Mouse (Mus musculus) heart, embryonic 12.5 days (tissue): ENCODE data around the gene Mroh2a. TPM values are rescaled to one million over a fixed set of nuclear protein-coding genes. Genes with fewer than 3 reads are reported as not detected.

Experiments used
- ATAC-seq: fragments of 200-750 bp; cut with Nextera tagmentation; 2 replicates; pipeline ENCODE4 v1.8.0; 2017; ENCODE audit warnings: moderate TSS enrichment, moderate library complexity; ENCODE audit not compliant: insufficient number of reproducible peaks, low FRiP score
- H3K27ac ChIP-seq: fragments of 300-500 bp; sonication (generic); 2 replicates; pipeline ENCODE4 v1.5.1; 2016; ENCODE audit warnings: mild to moderate bottlenecking, moderate library complexity; ENCODE audit not compliant: poor library complexity, severe bottlenecking
- H3K27me3 ChIP-seq: fragments of 300-500 bp; sonication (generic); replicated peaks from 2 replicates; pipeline ENCODE4 v1.6.1; 2016; ENCODE audit warnings: mild to moderate bottlenecking, moderate library complexity
- H3K36me3 ChIP-seq: fragments of 300-500 bp; sonication (generic); 2 replicates; pipeline ENCODE4 v1.6.1; 2016; ENCODE audit warnings: mild to moderate bottlenecking, moderate library complexity
- H3K4me1 ChIP-seq: fragments of 300-500 bp; sonication (generic); replicated peaks from 2 replicates; pipeline ENCODE4 v1.6.1; 2016; ENCODE audit warnings: mild to moderate bottlenecking
- H3K4me2 ChIP-seq: fragments of 300-500 bp; sonication (generic); 2 replicates; pipeline ENCODE4 v1.6.1; 2016; ENCODE audit warnings: mild to moderate bottlenecking, moderate library complexity
- H3K4me3 ChIP-seq: fragments of 300-500 bp; sonication (generic); 2 replicates; pipeline ENCODE4 v1.5.1; 2016; ENCODE audit warnings: mild to moderate bottlenecking
- H3K9ac ChIP-seq: fragments of 300-500 bp; sonication (generic); 2 replicates; pipeline ENCODE4 v1.6.1; 2016; ENCODE audit warnings: mild to moderate bottlenecking, moderate library complexity
- H3K9me3 ChIP-seq: fragments of 300-500 bp; sonication (generic); replicated peaks from 2 replicates; pipeline ENCODE4 v1.6.1; 2016; ENCODE audit warnings: mild to moderate bottlenecking, moderate library complexity
- WGBS: fragments of 180-500 bp; shearing (Covaris S2); methylation state at CpG from one replicate; pipeline ENCODE4 v1.1.7; 2016; 5-methylcytosine and 5-hydroxymethylcytosine counted together
- polyA plus RNA-seq: library from polyadenylated mRNA; unstranded; fragments of >200 nt; fragmentation: Nextera tagmentation; extraction: Ambion mirVana; gene quantifications from 2 replicates; pipeline ENCODE4 v1.2.1, GENCODE M21; 2016

Mroh2a gene
- polyA plus RNA-seq, 1 experiment from 2014 or later: 0.56 TPM

- Histone ChIP-seq H3K4me3 (no peak overlapping the region), H3K4me2 (no peak overlapping the region), H3K27ac (no peak overlapping the region), H3K27me3 (no peaks in the 10 kb centered on the region), H3K36me3 (peaks cover 4% of the 10 kb centered on the region), H3K9ac (no peak overlapping the region), H3K4me1 (peaks cover 8% of the 10 kb centered on the region), H3K9me3 (peaks cover 77% of the 10 kb centered on the region)
- no peak for ATAC-seq
- WGBS: 79% methylated on average over 12 of the region's 12 CpGs
Observed at GRCm38 (mm10) chr1:88254793-88255465, 28.1 kb downstream of the Mroh2a start.

GRCm38 (mm10) chr1:88255466-88255857, 28.7 kb downstream of the Mroh2a start:
- H3K4me1 ChIP-seq: peaks cover 11% of the 10 kb centered on the region
- H3K9ac ChIP-seq: no peak overlapping the region
- peaks cover 10% of the 10 kb centered on the region for H3K36me3 ChIP-seq
- ATAC-seq: no peak
- WGBS: 57% methylated on average over 2 of the region's 2 CpGs
- H3K27ac ChIP-seq: no peak overlapping the region
- H3K27me3 ChIP-seq: no peaks in the 10 kb centered on the region
- no peak overlapping the region for H3K4me2 ChIP-seq
- H3K4me3 ChIP-seq: no peak overlapping the region
- H3K9me3 ChIP-seq: peaks cover 75% of the 10 kb centered on the region

- Histone ChIP-seq H3K4me3 (no peak overlapping the region), H3K36me3 (peaks cover 17% of the 10 kb centered on the region), H3K9ac (no peak overlapping the region), H3K4me2 (no peak overlapping the region), H3K27me3 (no peaks in the 10 kb centered on the region), H3K9me3 (peaks cover 68% of the 10 kb centered on the region), H3K4me1 (peaks cover 11% of the 10 kb centered on the region), H3K27ac (no peak overlapping the region)
- no peak for ATAC-seq
- 75% methylated on average over 13 of the region's 13 CpGs for WGBS
Observed at GRCm38 (mm10) chr1:88255989-88256754, 29.4 kb downstream of the Mroh2a start.

- ATAC-seq: no peak
- peaks cover 26% of the 10 kb centered on the region for H3K36me3 ChIP-seq
- H3K9ac ChIP-seq: no peak overlapping the region
- peaks cover 62% of the 10 kb centered on the region for H3K9me3 ChIP-seq
- no peaks in the 10 kb centered on the region for H3K27me3 ChIP-seq
- H3K27ac ChIP-seq: no peak overlapping the region
- no peak overlapping the region for H3K4me2 ChIP-seq
- H3K4me3 ChIP-seq: no peak overlapping the region
- WGBS: 72% methylated on average over 10 of the region's 10 CpGs
- peaks cover 15% of the 10 kb centered on the region for H3K4me1 ChIP-seq
Observed at GRCm38 (mm10) chr1:88256886-88257663, 30.3 kb downstream of the Mroh2a start.

GRCm38 (mm10) chr1:88257681-88258080, 30.9 kb downstream of the Mroh2a start:
- WGBS: 74% methylated on average over 6 of the region's 6 CpGs
- no peak overlapping the region for H3K4me2 ChIP-seq
- peaks cover 32% of the 10 kb centered on the region for H3K36me3 ChIP-seq
- H3K9ac ChIP-seq: no peak overlapping the region
- peaks cover 20% of the 10 kb centered on the region for H3K4me1 ChIP-seq
- no peak overlapping the region for H3K27ac ChIP-seq
- no peaks in the 10 kb centered on the region for H3K27me3 ChIP-seq
- no peak overlapping the region for H3K4me3 ChIP-seq
- no peak for ATAC-seq
- H3K9me3 ChIP-seq: peaks cover 56% of the 10 kb centered on the region

GRCm38 (mm10) chr1:88258361-88258760, 31.6 kb downstream of the Mroh2a start:
- no peak overlapping the region for H3K4me2 ChIP-seq
- peaks cover 24% of the 10 kb centered on the region for H3K4me1 ChIP-seq
- H3K4me3 ChIP-seq: no peak overlapping the region
- no peaks in the 10 kb centered on the region for H3K27me3 ChIP-seq
- ATAC-seq: no peak
- H3K27ac ChIP-seq: no peak overlapping the region
- 68% methylated on average over 6 of the region's 6 CpGs for WGBS
- H3K9me3 ChIP-seq: peaks cover 49% of the 10 kb centered on the region
- peaks cover 39% of the 10 kb centered on the region for H3K36me3 ChIP-seq
- H3K9ac ChIP-seq: no peak overlapping the region

- 63% methylated on average over 8 of the region's 8 CpGs for WGBS
Observed at GRCm38 (mm10) chr1:88258881-88259642, 32.3 kb downstream of the Mroh2a start.

GRCm38 (mm10) chr1:88259643-88260024, 32.8 kb downstream of the Mroh2a start:
- Histone ChIP-seq H3K9ac (no peak overlapping the region), H3K27ac (no peak overlapping the region), H3K9me3 (peaks cover 41% of the 10 kb centered on the region), H3K4me3 (no peak overlapping the region), H3K4me2 (no peak overlapping the region), H3K27me3 (no peaks in the 10 kb centered on the region), H3K36me3 (peaks cover 51% of the 10 kb centered on the region), H3K4me1 (peaks cover 26% of the 10 kb centered on the region)
- ATAC-seq: 0 out of 2 replicates have a peak, but pooled peaks have one; percentile 2
- 73% methylated on average over 4 of the region's 4 CpGs for WGBS

More at GRCm38 (mm10) chr1:88258881-88259642, 32.3 kb downstream of the Mroh2a start:
- Histone ChIP-seq H3K9ac (0 out of 2 replicates have a peak overlapping the region, but pooled peaks have one; percentile 0), H3K4me3 (no peak overlapping the region), H3K27ac (no peak overlapping the region), H3K27me3 (no peaks in the 10 kb centered on the region), H3K9me3 (peaks cover 43% of the 10 kb centered on the region), H3K36me3 (peaks cover 46% of the 10 kb centered on the region), H3K4me2 (no peak overlapping the region), H3K4me1 (peaks cover 24% of the 10 kb centered on the region)
- 0 out of 2 replicates have a peak, but pooled peaks have one; percentile 0 for ATAC-seq

GRCm38 (mm10) chr1:88260114-88260513, 33.3 kb downstream of the Mroh2a start:
- no peak overlapping the region for H3K4me2 ChIP-seq
- H3K9me3 ChIP-seq: peaks cover 36% of the 10 kb centered on the region
- no peaks in the 10 kb centered on the region for H3K27me3 ChIP-seq
- peak; percentile 1; the same call in 1 of the 2 replicates for ATAC-seq
- WGBS: 78% methylated on average over 6 of the region's 6 CpGs
- no peak overlapping the region for H3K27ac ChIP-seq
- peaks cover 31% of the 10 kb centered on the region for H3K4me1 ChIP-seq
- peaks cover 56% of the 10 kb centered on the region for H3K36me3 ChIP-seq
- no peak overlapping the region for H3K4me3 ChIP-seq
- no peak overlapping the region for H3K9ac ChIP-seq

GRCm38 (mm10) chr1:88260604-88261377, 34.0 kb downstream of the Mroh2a start:
- peaks cover 35% of the 10 kb centered on the region for H3K4me1 ChIP-seq
- H3K9me3 ChIP-seq: peaks cover 29% of the 10 kb centered on the region
- H3K4me3 ChIP-seq: no peak overlapping the region
- ATAC-seq: no peak
- H3K27me3 ChIP-seq: no peaks in the 10 kb centered on the region
- no peak overlapping the region for H3K9ac ChIP-seq
- peaks cover 63% of the 10 kb centered on the region for H3K36me3 ChIP-seq
- WGBS: 81% methylated on average over 10 of the region's 10 CpGs
- no peak overlapping the region for H3K4me2 ChIP-seq
- H3K27ac ChIP-seq: no peak overlapping the region
